Mouse (Mus musculus): Measurements from ENCODE around the gene Mettl15.

DNA sequence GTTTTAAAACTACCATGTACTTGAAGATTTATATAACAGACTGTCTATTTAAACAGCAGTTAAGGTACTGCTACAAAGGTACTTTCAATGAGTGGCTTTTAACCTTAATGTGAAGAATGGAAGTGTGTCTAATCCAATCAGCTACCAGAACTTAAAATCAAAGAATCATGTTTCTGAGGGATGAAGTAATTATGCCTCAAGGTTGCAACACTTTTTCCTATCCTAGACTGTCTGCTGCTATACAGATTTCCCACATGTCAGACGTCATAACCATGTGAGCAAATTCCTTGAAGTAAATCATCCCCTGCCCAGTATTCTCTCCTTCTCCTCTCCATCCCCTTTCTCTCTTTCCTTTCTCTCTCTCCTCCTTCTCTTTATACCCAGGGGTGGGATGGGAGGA lies 140.2 kb downstream of the Mettl15 start:
- TF ChIP-seq POLR2A (IDR thresholded peaks at IDR 0.05; ENCODE audit: control insufficient read depth, extremely low read depth, insufficient read depth, low read length, poor library complexity), result no peak
- TF ChIP-seq CTCF (IDR thresholded peaks at IDR 0.05; ENCODE audit: borderline replicate concordance, control insufficient read depth, extremely low read depth, insufficient read depth, low read length, poor library complexity), result no peak
